Mouse (Mus musculus): ENCODE measurements around the gene Iglon5. TPM values are rescaled to one million over a fixed set of nuclear protein-coding genes. Genes with fewer than 3 reads are reported as not detected.

The Iglon5 gene
- polyA plus RNA-seq, 1 experiment from 2014 or later = not detected

- DNase-seq (ENCODE audit: low spot score) = no peak
Measured at GRCm38 (mm10) chr7:43429500-43429899, 60.4 kb downstream of the Iglon5 start.

DNA sequence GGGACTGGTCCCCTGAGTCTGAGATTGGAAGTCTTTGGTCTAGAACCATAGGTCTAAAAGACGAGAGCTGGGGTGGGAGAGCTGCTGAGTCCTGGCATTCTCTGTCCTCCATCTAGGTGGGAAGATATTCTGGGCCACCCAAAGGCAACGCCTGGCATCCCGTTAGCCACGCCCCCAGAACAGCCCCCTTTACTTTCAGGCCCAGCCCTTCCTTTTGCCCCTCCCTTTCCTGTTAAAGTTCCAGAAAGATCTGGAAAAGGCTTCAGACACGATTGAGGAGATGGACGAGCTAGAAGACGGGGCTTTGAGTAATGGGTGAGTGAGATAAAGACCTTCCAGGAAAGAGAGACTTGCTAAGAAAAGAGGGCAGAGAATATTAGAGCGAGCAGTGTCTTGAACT, 62.5 kb downstream of the Iglon5 start, which contains the start of gene Lim2:
Gene Lim2, plus strand, starts transcription at position 265 of the 400 bp plus-strand sequence.
- DNase-seq (ENCODE audit: low spot score) = no peak

- peak; percentile 42 for DNase-seq (ENCODE audit: low spot score)
Measured at GRCm38 (mm10) chr7:43423991-43424625, 65.8 kb downstream of the Iglon5 start.

DNA sequence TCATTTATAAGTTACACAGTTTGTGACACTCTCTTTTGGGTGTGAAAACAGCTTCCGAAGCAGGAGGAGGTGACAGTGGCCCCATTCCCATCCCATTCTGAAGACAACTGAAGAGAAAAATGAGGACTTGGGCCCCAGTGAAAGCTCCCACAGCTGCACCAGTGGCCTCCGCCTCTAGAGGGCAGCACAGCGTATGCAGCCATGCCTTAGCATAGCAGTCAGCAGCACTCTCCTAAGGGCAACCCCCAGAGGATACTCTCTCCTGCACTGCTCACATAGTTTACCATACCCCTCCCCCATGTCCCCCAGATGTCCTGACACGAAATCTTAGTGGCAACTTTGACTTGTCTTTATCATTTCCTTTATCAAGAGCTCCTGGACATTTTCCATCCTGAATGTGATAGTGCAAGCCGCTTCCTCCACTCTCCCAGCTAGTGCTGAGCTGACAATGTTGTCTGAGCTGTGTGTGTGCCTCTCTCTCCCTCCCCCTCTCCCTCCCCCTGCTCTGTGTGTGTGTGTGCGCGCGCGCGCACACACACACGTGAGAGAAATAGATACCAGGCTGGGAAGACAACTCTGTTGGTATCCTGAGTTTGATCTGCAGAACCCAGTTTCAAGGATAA, 66.8 kb downstream of the Iglon5 start:
- DNase-seq (ENCODE audit: low spot score) = peak; percentile 85

Small RNAs within 50 kb of the gene (microRNA-seq; reads per million reads assigned to microRNA genes)
- gene Mir7051 (ENCODE audit: borderline number of aligned reads) = not detected

Other genes with a start within 250 kb of the Iglon5 start
- gene Zfp715, start 176.8 kb downstream of the Iglon5 start, polyA plus RNA-seq (2015; fragmentation: Nextera tagmentation; extraction: Ambion mirVana) = 10.0 and 10.2 TPM in 2 replicates
- gene Siglecf, start 138.7 kb downstream of the Iglon5 start, polyA plus RNA-seq (2015; fragmentation: Nextera tagmentation; extraction: Ambion mirVana) = 0.69 and 0.74 TPM in 2 replicates
- 0.48 and 0.49 TPM in 2 replicates for gene Siglecg, start 81.9 kb downstream of the Iglon5 start, polyA plus RNA-seq (2015; fragmentation: Nextera tagmentation; extraction: Ambion mirVana)
- gene Lim2, start 62.4 kb downstream of the Iglon5 start, polyA plus RNA-seq (2015; fragmentation: Nextera tagmentation; extraction: Ambion mirVana) = not detected in 2 replicates
- gene Nkg7, start 53.0 kb downstream of the Iglon5 start, polyA plus RNA-seq (2015; fragmentation: Nextera tagmentation; extraction: Ambion mirVana) = 94.0 and 101 TPM in 2 replicates
- gene Cldnd2, start 49.3 kb downstream of the Iglon5 start, polyA plus RNA-seq (2015; fragmentation: Nextera tagmentation; extraction: Ambion mirVana) = not detected in 2 replicates
- 232 and 257 TPM in 2 replicates for gene Etfb, start 46.0 kb downstream of the Iglon5 start, polyA plus RNA-seq (2015; fragmentation: Nextera tagmentation; extraction: Ambion mirVana)
- 0.17 TPM in 1 of 2 replicates, not detected in the other for gene Gm45233, start 45.9 kb downstream of the Iglon5 start, polyA plus RNA-seq (2015; fragmentation: Nextera tagmentation; extraction: Ambion mirVana)
- gene Vsig10l, start 26.9 kb downstream of the Iglon5 start, polyA plus RNA-seq (2015; fragmentation: Nextera tagmentation; extraction: Ambion mirVana) = 1.5 TPM in 2 replicates
- gene 4931406B18Rik, start 15.9 kb upstream of the Iglon5 start, polyA plus RNA-seq (2015; fragmentation: Nextera tagmentation; extraction: Ambion mirVana) = not detected in 2 replicates
- gene Cd33, start 54.4 kb upstream of the Iglon5 start, polyA plus RNA-seq (2015; fragmentation: Nextera tagmentation; extraction: Ambion mirVana) = 1.4 TPM in 2 replicates
- 1.3 and 1.4 TPM in 2 replicates for gene Zfp658, start 72.2 kb upstream of the Iglon5 start, polyA plus RNA-seq (2015; fragmentation: Nextera tagmentation; extraction: Ambion mirVana)
- gene Zfp719, start 89.5 kb upstream of the Iglon5 start, polyA plus RNA-seq (2015; fragmentation: Nextera tagmentation; extraction: Ambion mirVana) = 6.4 and 6.5 TPM in 2 replicates
- gene Zfp819, start 117.1 kb upstream of the Iglon5 start, polyA plus RNA-seq (2015; fragmentation: Nextera tagmentation; extraction: Ambion mirVana) = 0.12 TPM in 1 of 2 replicates, not detected in the other
- 0.29 and 0.71 TPM in 2 replicates for gene Ceacam18, start 144.6 kb upstream of the Iglon5 start, polyA plus RNA-seq (2015; fragmentation: Nextera tagmentation; extraction: Ambion mirVana)
- gene Siglece, start 170.1 kb upstream of the Iglon5 start, polyA plus RNA-seq (2015; fragmentation: Nextera tagmentation; extraction: Ambion mirVana) = 0.43 and 0.73 TPM in 2 replicates
- gene Ctu1, start 181.9 kb upstream of the Iglon5 start, polyA plus RNA-seq (2015; fragmentation: Nextera tagmentation; extraction: Ambion mirVana) = 11.7 and 12.9 TPM in 2 replicates
- 0.17 and 0.18 TPM in 2 replicates for gene Klk14, start 200.3 kb upstream of the Iglon5 start, polyA plus RNA-seq (2015; fragmentation: Nextera tagmentation; extraction: Ambion mirVana)
- 0.36 and 0.49 TPM in 2 replicates for gene Klk13, start 222.5 kb upstream of the Iglon5 start, polyA plus RNA-seq (2015; fragmentation: Nextera tagmentation; extraction: Ambion mirVana)